Mouse (Mus musculus): ENCODE results near the gene Leng1. TPM values are rescaled to one million over a fixed set of nuclear protein-coding genes. Genes with fewer than 3 reads are reported as not detected.

Gene Leng1
- total and polyA plus RNA-seq, 3 experiments: 5.8 to 8.5 (median 6.7) TPM

GRCm38 (mm10) chr7:3706343-3706934 is 40.8 kb upstream of the Leng1 start:
- Histone ChIP-seq H3K79me2 (replicated peaks; ENCODE audit: control insufficient read depth, extremely low read depth, insufficient read depth, poor library complexity, severe bottlenecking) (peaks cover 30% of the 10 kb centered on the region), H3K9ac (ENCODE audit: insufficient read depth, low read depth) (peak overlapping the region; percentile 89; the same call in 1 of the 2 replicates), H3K27ac (ENCODE audit: insufficient read depth, low read depth) (peak overlapping the region; percentile 49), H3K4me1 (ENCODE audit: control insufficient read depth in 1 of 2, insufficient read depth in 2 of 2) (peaks cover 2 to 34% of the 10 kb centered on the region in 2 experiments; a peak in 3 of 4 replicates), H3K27me3 (replicated peaks) (no peaks in the 10 kb centered on the region), H3K4me3 (replicated peaks in 1 of 3; ENCODE audit: low read depth in 2 of 3, low read length in 2 of 3, poor library complexity in 1 of 3) (peak overlapping the region; percentile 39 to 98 (median 86)), H3K36me3 (replicated peaks in 1 of 2; ENCODE audit: control insufficient read depth in 1 of 2, insufficient read depth in 1 of 2, low read length in 1 of 2) (peaks cover 33 to 37% of the 10 kb centered on the region in 2 experiments), H3K9me3 (replicated peaks; ENCODE audit: low read length) (no peaks in the 10 kb centered on the region), H3K4me2 (ENCODE audit: insufficient read depth, low read depth, poor library complexity, severe bottlenecking) (peak overlapping the region; percentile 69)
- in situ Hi-C loops (cut with MboI; ENCODE audit: low pct_ligation_motif_present, low pct_unique_long_range_greater_than_20kb, low sequenced_read_pairs) (no loop called here), dilution Hi-C loops (cut with MboI; ENCODE audit: extremely low pct_ligation_motif_present, extremely low pct_unique_long_range_greater_than_20kb, low sequenced_read_pairs) (no loop called here)
- DNase-seq (ENCODE audit: extremely low read depth): peak; percentile 25
- TF ChIP-seq RCOR1 (conservative IDR thresholded peaks at IDR 0.05; ENCODE audit: low read depth, low read length) (no peak), SMC3 (IDR thresholded peaks at IDR 0.05; ENCODE audit: low read depth, low read length) (no peak), JUND (conservative IDR thresholded peaks at IDR 0.05; ENCODE audit: low read depth, low read length) (no peak), GABPA (IDR thresholded peaks at IDR 0.05; ENCODE audit: insufficient replicate concordance, low read depth, low read length) (no peak), POLR2AphosphoS2 (IDR thresholded peaks at IDR 0.05; ENCODE audit: low read depth, low read length) (peak; percentile 81; the same call in 1 of the 2 replicates), MAX (IDR thresholded peaks at IDR 0.05; ENCODE audit: low read length) (peak; percentile 64; the same call in 1 of the 2 replicates), SIN3A (IDR thresholded peaks at IDR 0.05; ENCODE audit: low read length) (peak; percentile 37), E2F4 (IDR thresholded peaks at IDR 0.05; ENCODE audit: insufficient replicate concordance, low read depth, low read length) (no peak), USF2 (conservative IDR thresholded peaks at IDR 0.05; ENCODE audit: low read depth, low read length) (no peak), HCFC1 (IDR thresholded peaks at IDR 0.05; ENCODE audit: low read depth, low read length) (no peak), MYC (IDR thresholded peaks at IDR 0.05; ENCODE audit: low read depth, low read length) (peak; percentile 82), CTCF (conservative IDR thresholded peaks at IDR 0.05 in 1 of 2, IDR thresholded peaks at IDR 0.05 in 1 of 2; ENCODE audit: low read depth in 2 of 2, low read length in 2 of 2) (no peak), CHD2 (IDR thresholded peaks at IDR 0.05; ENCODE audit: low read length) (no peak), MXI1 (IDR thresholded peaks at IDR 0.05; ENCODE audit: low read depth, low read length) (peak; percentile 46; the same call in 1 of the 2 replicates), ZMIZ1 (IDR thresholded peaks at IDR 0.05; ENCODE audit: low read depth, low read length) (peak; percentile 9; the same call in 1 of the 2 replicates), NELFE (IDR thresholded peaks at IDR 0.05; ENCODE audit: low read depth, low read length) (no peak), NRF1 (IDR thresholded peaks at IDR 0.05; ENCODE audit: low read depth, low read length) (no peak), MAFK (IDR thresholded peaks at IDR 0.05; ENCODE audit: insufficient replicate concordance, low read length) (no peak), CHD1 (IDR thresholded peaks at IDR 0.05; ENCODE audit: low read depth, low read length) (no peak), ZNF384 (IDR thresholded peaks at IDR 0.05; ENCODE audit: low read depth, low read length) (no peak), ZC3H11A (IDR thresholded peaks at IDR 0.05; ENCODE audit: low read depth, low read length) (no peak)

Measured in CH12.LX (cell line).